Mouse (Mus musculus): ENCODE measurements around the gene Adam1b. TPM values are rescaled to one million over a fixed set of nuclear protein-coding genes. Genes with fewer than 3 reads are reported as not detected.

The Adam1b gene
- polyA plus RNA-seq (2014; fragmentation: Illumina TruSeq; extraction: RNeasy Lipid Tissue Mini Kit (QIAGEN cat#74804); ENCODE audit: low read depth, low replicate concordance): not detected

GRCm38 (mm10) chr5:121503231-121503630, at the start of gene Adam1b:
Gene Adam1b (minus strand): TSS chr5:121503435.

GRCm38 (mm10) chr5:121545793-121546529, 42.7 kb upstream of the Adam1b start, which contains the start of gene Mapkapk5:
Gene Mapkapk5 (minus strand): TSS chr5:121545905.

GRCm38 (mm10) chr5:121544910-121545792, 41.9 kb upstream of the Adam1b start, which contains the start of the genes Adam1a and Gm42878:
Gene Adam1a (minus strand): TSS chr5:121545482.
Gene Gm42878 (minus strand): TSS chr5:121545482.

GRCm38 (mm10) chr5:121452026-121452869, 51.0 kb downstream of the Adam1b start, which contains the start of gene Erp29:
Gene Erp29 (minus strand): TSS chr5:121452506.

GRCm38 (mm10) chr5:121451644-121452025, 51.6 kb downstream of the Adam1b start, which contains the start of gene Tmem116:
Gene Tmem116 (plus strand): TSS chr5:121451893.

Other genes with a start within 250 kb of the Adam1b start
- gene Trafd1, start 117.8 kb downstream of the Adam1b start, polyA plus RNA-seq (2014; fragmentation: Illumina TruSeq; extraction: RNeasy Lipid Tissue Mini Kit (QIAGEN cat#74804); ENCODE audit: low read depth, low replicate concordance): 26.0 TPM
- 15.2 TPM for gene Naa25, start 105.5 kb downstream of the Adam1b start, polyA plus RNA-seq (2014; fragmentation: Illumina TruSeq; extraction: RNeasy Lipid Tissue Mini Kit (QIAGEN cat#74804); ENCODE audit: low read depth, low replicate concordance)
- gene Tmem116, start 51.5 kb downstream of the Adam1b start, polyA plus RNA-seq (2014; fragmentation: Illumina TruSeq; extraction: RNeasy Lipid Tissue Mini Kit (QIAGEN cat#74804); ENCODE audit: low read depth, low replicate concordance): not detected
- gene Erp29, start 50.9 kb downstream of the Adam1b start, polyA plus RNA-seq (2014; fragmentation: Illumina TruSeq; extraction: RNeasy Lipid Tissue Mini Kit (QIAGEN cat#74804); ENCODE audit: low read depth, low replicate concordance): 10.6 TPM
- gene Adam1a, start 42.0 kb upstream of the Adam1b start, polyA plus RNA-seq (2014; fragmentation: Illumina TruSeq; extraction: RNeasy Lipid Tissue Mini Kit (QIAGEN cat#74804); ENCODE audit: low read depth, low replicate concordance): 1.2 TPM
- not detected for gene Gm42878, start 42.0 kb upstream of the Adam1b start, polyA plus RNA-seq (2014; fragmentation: Illumina TruSeq; extraction: RNeasy Lipid Tissue Mini Kit (QIAGEN cat#74804); ENCODE audit: low read depth, low replicate concordance)
- 47.7 TPM for gene Mapkapk5, start 42.5 kb upstream of the Adam1b start, polyA plus RNA-seq (2014; fragmentation: Illumina TruSeq; extraction: RNeasy Lipid Tissue Mini Kit (QIAGEN cat#74804); ENCODE audit: low read depth, low replicate concordance)
- gene Aldh2, start 90.4 kb upstream of the Adam1b start, polyA plus RNA-seq (2014; fragmentation: Illumina TruSeq; extraction: RNeasy Lipid Tissue Mini Kit (QIAGEN cat#74804); ENCODE audit: low read depth, low replicate concordance): 247 TPM
- 7.6 TPM for gene Acad12, start 115.5 kb upstream of the Adam1b start, polyA plus RNA-seq (2014; fragmentation: Illumina TruSeq; extraction: RNeasy Lipid Tissue Mini Kit (QIAGEN cat#74804); ENCODE audit: low read depth, low replicate concordance)
- gene Acad10, start 157.1 kb upstream of the Adam1b start, polyA plus RNA-seq (2014; fragmentation: Illumina TruSeq; extraction: RNeasy Lipid Tissue Mini Kit (QIAGEN cat#74804); ENCODE audit: low read depth, low replicate concordance): 4.5 TPM
- 57.8 TPM for gene Brap, start 157.1 kb upstream of the Adam1b start, polyA plus RNA-seq (2014; fragmentation: Illumina TruSeq; extraction: RNeasy Lipid Tissue Mini Kit (QIAGEN cat#74804); ENCODE audit: low read depth, low replicate concordance)
- 120 TPM for gene Atxn2, start 207.9 kb upstream of the Adam1b start, polyA plus RNA-seq (2014; fragmentation: Illumina TruSeq; extraction: RNeasy Lipid Tissue Mini Kit (QIAGEN cat#74804); ENCODE audit: low read depth, low replicate concordance)